Mouse (Mus musculus): Measurements from ENCODE around the gene Spx.

Gene Spx

DNA sequence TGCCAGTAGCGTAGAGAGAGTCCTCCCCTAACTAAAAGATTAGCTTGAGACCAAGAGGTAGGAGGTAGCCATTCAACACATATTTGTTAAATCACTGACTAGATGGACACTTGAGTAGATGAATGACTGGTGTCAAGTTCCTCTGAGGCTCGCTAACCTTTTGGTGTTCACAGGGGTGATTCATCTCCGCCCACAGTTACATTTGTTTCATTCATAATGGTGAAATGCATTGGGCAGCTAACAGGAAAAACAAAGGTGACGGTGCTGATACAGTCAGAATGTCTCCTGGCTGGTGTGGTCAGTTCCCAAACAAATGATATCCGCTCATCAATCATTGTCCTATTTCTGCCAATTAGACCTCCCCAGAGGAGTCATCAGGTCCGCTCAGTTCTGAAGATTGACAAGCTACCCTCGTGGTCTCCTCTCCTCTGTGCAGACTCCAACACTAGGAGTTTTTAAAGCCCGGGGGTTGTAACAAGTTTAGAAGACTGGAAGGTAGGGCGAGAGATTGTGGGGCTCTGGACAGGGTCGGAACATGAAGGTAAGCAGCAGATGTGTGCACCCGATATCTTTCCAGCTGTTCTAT, at the start of gene Spx:
Spx (plus strand) TSS at position 536 of the 586 bp plus-strand sequence.
- DNase-seq (ENCODE audit: low spot score) = no peak

DNA sequence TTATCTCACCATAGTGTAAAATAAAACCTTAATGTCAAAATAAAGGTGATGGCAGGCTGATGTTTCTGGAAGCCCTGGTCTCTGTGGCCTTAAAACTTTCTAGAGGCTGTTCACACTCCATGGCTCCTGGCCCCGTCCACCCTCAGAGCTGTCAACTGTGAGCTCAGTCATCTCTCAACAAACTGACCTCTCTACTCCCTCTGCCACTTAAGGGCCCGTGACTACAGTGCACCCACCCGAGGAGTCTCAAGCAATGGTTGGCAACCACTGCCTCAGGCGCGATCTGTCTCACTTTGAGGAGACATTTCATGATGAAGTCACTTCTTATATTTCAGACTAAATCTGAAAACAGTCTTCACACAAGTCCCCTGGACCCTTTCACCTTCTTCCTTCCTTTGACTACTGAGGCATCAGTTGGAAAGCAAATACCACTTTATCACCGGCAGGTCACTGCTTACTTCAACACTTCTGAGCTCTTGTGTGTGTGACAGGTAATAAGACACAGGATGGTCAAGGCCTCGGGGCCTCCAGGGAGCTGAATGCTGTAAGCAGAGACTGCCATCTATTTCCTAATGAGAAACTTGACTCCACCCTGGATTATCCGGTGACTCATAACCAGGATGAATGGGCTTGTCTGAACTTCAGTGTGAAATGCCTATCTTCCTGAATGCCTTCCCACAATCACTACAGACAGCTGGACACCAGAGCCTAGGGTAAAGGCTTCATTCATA, 47.3 kb upstream of the Spx start:
- no peak for DNase-seq (ENCODE audit: low spot score)

DNA sequence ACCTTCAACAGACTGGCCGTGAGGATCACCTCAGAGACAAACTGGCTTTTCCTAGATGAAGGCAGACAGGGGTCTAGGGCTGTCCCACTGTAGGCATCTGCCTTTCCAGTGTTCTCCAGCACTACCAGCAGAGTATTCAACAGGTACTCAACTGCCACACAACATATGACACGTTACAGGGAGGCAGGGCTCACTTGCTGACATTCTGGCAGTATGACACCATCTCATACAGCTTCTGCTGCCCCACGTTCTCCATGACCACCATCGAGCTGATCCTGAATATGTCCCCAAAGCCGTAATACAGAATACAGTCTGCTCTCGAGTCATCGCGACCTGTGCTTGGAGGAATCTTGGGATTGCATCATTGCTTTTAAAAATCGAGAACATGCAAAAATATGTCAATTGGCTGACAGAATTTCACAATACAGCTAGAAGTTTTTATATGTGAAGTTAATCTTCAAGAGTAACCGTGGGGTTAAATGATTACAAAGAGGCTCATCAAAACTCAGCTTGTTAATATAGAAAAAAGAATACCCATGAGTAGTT, 46.7 kb upstream of the Spx start:
- DNase-seq (ENCODE audit: low spot score) = no peak

DNA sequence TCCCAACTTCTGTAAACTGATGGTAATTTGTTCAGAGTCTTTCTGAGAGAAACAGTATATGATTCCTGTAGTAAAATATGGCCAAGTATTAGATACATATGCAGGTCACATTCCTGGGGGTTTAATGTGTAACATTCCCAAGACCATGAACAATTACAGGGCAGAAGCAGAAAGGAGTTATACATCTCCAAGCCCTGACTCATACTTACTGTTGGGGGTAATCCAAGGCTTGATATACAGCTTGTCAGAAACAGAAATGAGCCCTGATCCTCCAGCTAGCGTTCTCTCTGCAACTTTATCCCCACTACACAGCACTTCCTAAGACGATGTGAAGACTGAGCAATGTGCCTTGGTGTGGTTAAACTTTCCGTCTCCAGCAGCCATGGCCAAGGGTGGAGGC, 45.7 kb upstream of the Spx start:
- DNase-seq (ENCODE audit: low spot score) = no peak

DNA sequence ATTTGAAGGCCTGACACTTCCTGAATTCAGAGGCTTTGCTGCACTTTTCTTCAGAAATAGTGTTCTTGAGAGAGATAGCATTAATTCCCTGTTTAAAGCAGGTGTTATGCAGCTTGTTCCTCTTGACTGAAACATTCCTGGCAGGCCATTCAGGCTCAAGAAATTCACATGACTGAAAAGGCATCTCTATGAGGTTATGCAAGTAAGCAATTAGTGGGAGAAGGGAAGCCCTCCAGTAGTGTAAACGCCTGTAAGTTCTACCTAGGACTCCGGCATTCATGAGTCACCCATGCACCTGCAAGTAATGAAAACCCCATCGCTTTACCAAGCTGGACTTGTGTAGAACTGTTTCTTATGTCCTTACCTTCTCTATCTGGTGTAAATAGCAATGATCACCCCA, 43.7 kb upstream of the Spx start:
- no peak for DNase-seq (ENCODE audit: low spot score)

DNA sequence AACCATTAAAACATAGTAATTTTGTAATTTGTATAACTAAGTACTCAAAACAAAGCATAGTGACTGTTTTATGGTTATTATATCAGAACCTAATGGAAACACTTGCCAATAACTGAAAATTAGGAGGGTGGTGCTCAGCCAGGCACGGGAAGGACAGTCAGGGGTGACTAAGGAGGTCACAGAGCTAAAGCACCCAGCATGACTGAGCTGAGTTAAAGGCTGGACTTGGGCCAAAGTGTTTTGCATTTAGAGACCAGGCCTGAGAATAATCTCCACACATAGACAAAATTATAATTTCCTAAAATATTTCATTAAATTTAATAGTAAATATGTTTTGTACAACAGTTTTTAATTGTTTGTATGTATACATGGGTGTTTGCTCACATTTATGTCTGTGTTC, 36.2 kb upstream of the Spx start:
- no peak for DNase-seq (ENCODE audit: low spot score)

DNA sequence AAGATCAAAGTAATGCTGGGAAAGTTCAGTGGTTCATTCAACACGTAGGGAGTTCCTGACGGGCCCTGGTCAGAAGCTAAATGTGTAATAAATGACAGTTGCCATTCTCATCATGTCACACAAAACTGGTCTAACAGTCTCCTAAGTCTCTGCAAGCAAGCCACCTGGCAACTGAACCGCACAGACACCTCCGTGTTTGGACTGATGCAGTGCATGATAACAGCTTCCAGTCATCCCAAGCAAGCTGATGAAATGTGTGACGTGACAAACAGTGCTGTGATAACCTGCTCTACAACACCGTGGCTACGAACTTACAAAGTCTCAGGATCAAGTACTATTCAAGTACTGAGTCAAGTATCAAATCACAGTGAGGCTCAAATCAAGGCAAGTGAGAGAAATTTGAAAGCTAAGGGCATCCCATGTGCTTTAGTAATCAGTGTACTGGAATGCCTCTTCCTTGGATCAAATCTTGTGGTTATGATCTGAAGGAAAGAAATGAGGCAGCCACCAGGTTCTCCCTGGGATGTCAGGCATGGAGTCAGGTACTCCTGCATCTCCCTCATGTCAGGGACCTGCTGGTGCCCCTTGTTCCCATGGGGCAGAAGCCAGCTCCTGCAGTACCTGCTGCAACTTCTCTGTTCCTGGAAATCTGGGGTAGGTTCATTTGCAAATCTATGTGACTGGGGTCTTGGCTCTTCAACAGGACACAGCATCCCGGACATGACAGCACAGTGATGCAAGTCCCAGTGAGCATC, 34.5 kb upstream of the Spx start:
- no peak for DNase-seq (ENCODE audit: low spot score)

DNA sequence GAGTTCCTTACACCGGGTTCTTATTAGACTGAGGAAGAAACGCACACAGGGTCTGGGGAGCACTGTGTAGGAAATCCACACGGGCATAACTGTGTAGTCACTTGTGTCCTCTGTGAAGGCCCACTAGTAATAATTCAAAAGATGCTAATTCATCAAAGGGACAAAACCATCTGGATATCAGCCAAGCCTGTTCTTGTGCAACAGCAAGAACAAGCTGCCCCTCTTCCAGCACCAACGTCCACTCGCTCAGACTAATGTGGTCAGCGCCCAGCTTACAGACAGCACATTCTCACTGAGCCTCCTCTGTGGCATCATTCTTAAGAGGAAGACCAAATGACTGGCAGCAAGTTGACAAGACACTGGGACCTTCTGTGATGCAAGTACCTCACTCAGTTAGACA, 33.3 kb upstream of the Spx start:
- DNase-seq (ENCODE audit: low spot score) = no peak

DNA sequence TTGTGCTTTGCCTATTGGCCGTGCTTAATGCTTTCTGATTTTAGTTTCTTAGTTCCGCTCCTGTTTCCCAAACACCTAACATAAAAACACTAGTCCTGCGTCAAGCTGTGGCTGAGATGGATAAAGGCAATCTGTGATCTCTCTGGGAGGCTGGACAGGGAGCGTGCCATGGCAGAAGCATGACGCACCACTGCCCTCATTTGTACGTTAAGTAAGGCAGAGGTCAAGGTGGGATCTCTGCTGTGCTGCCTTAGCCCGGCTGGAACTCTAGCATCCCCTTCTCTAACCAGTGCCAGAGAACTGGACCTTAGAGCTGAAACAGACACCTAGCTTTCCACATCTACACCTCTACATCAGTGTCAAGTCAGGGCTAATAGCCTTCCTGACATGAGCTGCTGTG, 31.6 kb upstream of the Spx start:
- no peak for DNase-seq (ENCODE audit: low spot score)

DNA sequence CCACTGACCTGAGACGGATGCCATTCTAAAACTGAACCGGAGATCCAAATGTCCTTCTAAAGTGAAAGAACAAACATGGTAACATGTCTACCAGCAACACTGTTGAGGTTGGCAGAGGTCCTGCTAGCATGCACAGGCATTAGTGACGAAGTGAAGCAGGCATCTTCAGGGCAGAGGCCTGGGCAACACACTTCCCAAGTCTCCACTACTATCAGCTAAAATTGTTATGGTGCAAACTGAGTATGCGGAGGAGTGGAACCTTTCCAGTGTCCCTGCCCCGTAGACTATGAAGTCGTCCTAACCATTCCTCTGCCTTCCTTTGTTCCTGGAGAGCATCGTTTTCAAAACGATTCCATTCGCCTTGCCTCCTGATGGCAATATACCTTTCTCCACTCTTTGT, 28.7 kb upstream of the Spx start:
- no peak for DNase-seq (ENCODE audit: low spot score)

DNA sequence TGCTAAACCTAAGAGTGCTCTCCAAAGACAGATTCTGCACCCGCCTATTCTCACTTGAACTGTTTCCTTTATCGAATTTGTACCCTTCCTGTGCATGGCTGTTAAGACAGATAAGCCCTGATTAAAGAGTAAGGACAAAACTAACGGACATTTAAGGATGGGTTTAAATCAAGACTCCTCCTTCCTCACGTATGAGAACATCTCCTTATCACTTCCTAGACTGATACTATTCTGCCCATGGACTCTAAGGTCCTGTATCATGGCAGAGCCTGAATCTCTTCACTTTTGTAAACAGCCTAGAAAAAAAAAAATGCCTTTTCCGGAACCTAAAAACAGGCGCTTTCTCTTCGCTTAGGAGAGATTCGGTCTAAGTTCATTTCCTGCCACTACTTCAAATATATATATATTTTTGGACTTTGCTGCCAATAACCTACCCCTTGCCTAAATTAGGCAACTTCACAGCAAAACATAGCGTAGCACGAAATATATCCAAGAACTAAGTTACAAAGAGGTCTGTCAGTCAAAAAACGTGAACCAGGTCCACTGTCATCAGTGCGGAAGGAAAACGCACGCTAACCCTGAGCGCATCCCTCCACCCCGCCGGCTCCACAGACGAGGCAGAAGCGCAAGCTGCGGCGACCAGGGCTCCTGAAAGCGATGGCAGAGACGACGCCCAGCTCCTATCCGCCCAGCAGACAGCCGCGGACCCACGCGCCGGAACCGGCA, 26.8 kb upstream of the Spx start:
- peak; percentile 53 for DNase-seq (ENCODE audit: low spot score)

DNA sequence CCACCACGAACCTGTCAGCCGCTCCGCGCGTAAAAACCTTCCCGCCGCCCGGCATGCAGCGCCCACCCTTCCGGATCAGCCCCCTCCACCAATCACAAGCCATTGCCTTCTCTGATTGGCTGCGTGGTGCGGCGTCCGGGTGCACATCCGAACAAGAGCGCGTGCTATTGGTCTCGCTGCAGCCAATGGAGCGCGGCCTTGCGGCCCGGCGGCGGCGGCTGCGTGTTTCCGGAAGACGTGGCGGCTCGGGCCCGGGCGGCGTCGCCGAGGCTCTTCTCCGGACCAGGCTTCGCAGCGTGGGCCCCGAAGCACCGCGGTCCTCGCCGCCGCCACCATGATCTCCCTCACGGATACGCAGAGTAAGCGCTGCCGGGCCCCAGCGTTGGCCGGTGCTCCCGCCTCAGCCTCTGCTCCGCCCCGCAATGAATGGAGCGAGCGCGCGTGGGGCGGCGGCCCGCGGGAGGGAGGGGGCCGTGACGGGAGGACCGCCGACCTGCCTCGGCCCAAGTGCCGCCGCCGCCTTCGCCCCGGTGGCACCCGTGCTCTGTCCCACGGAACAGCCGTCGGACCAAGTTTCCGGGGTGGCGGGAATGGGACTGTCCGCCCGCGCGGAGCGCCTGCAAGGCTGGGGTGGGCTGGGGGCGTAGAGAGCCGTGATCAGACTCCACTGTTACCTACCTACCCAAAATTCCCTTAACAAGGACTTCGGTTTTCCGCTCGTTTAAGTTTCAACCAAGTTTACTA, 26.1 kb upstream of the Spx start, which contains the start of the genes Recql and Golt1b:
Recql (minus strand) TSS at position 77 of the 744 bp plus-strand sequence.
Golt1b (plus strand) TSS at position 211 of the 744 bp plus-strand sequence.
- DNase-seq (ENCODE audit: low spot score) = peak; percentile 95

DNA sequence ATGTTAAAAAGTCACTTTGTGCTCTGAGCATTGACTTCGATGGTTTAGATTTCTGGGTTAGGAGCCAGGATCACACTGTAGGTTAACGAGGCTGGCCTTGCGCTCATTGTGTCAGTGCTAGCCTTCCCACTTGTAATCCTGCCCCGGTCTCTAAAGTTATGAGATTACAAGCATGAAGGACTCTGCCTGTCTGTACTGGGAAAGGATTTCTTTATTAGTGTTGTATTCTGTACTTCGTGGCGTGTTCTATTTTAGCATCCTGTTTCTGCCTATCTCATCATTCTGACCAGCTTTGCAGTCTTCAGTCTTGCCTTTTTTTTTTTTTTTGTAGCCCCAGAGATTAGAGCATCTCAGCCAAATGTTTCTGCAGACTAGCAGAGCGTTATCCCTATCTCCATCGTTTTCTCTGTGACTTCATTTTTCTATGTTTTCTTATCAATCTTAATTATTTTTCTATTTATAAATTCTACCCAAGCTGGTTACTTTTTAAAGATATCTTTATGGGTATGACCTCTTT, 25.4 kb upstream of the Spx start:
- peak; percentile 22 for DNase-seq (ENCODE audit: low spot score)

DNA sequence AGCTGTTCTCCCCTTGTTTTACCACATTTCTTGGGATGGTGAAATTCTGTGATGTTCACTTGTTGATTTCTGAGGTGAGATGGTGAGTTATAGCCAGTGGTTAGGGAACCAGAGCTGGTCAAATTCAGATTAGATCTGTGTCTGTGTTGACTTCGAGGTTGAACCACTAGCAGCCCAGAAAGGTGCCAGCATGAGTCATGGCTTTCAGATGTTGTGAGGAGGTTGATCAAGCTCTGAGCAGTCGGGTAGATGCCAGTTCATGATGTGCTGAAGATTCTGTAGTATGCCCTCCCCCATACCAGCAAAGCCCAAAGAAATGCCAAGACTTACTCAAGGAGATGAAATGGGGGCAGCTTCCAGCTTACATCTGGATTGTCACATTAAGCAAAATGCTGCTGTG, 24.1 kb upstream of the Spx start:
- DNase-seq (ENCODE audit: low spot score) = no peak

DNA sequence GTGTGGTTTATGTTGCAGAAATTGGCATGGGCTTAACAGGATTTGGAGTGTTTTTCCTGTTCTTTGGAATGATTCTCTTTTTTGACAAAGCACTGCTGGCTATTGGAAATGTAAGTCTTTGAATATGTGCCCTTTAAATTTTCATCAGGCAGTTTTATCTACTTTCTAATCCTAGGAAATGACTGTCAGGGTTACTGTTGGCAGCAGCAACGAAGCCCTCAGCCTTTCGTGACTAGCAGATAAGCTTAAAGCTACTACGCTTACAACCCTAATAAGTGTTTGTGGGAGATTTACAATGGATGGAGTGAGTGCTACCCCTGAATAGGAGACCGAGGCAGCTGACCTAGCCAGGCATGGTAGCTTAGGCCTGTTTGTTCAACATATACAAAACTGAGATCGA, 20.9 kb upstream of the Spx start:
- no peak for DNase-seq (ENCODE audit: low spot score)

DNA sequence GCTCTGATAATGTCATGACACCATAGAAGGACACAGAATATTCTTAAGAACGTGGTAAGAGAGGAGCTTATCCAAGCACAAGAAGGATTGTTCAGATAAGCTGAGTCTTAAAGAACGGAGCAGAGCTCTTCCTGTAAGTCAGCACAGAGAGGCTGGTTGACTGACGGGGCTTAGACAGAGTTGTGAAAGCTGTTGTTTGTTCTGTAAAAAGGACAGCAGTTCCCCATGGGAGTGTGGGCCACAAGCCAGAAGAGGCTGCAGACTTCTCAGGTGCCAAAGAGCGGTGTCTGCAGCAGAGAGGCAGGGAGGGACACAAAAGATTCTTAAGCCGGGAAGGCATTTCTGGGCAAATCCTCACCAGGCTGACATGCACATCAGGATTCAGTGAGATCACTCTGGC, 18.6 kb upstream of the Spx start:
- DNase-seq (ENCODE audit: low spot score) = no peak

DNA sequence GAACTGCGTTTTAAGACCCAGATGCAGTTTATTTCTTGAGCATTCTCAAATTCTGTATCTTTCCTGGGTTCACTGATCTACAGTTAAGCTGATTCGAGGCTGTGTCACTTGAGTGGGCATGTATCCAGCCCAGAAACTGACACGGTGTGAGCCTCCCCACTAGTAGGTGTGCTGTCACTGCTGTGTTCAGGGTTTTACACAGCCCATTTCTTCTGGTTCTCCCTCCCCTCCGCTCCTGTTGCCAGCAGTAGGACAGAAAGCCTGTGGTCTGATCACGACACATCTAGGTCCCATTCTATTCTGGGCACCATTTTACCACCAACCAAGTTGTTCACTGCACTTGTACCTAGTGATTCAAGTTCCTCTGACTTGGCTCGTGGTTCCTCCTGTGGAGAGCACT, 17.5 kb upstream of the Spx start:
- DNase-seq (ENCODE audit: low spot score) = no peak

DNA sequence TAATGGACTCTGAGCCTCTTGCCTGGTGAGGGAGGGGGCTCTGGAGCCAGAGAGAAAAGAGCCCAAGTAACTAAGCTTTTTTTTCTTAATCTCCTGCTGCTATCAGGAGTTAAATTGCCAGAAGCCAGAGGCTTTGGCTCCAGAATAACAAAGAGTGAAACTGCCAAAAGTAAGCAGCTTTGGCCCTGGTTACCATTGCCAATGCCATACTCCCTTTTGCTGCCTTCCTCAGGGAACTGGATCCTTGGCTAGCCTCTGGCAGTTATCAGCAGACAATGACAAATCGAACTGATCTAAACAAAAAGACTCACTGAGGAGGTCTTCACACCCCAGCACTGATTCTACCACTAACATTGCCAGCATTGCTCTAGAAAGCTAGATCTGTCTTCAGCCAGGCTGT, 2.1 kb upstream of the Spx start:
- DNase-seq (ENCODE audit: low spot score) = no peak

DNA sequence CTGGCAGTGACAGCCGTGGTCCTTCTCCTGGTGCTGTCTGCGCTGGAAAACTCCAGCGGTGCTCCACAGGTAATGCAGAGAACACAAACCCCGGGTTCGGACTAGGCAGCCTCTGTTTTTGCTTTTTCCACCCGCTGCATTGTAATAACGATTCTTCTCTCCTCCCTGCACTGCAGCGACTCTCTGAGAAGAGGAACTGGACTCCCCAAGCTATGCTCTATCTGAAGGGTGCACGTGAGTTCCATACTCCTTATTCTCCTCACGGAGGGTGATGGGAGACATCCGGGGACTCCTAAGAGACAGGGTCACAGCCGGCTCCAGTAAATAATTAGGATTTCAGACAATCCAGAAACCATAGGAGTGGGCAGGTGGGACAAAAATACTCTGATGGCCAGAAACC, 604 bp downstream of the Spx start:
- no peak for DNase-seq (ENCODE audit: low spot score)

DNA sequence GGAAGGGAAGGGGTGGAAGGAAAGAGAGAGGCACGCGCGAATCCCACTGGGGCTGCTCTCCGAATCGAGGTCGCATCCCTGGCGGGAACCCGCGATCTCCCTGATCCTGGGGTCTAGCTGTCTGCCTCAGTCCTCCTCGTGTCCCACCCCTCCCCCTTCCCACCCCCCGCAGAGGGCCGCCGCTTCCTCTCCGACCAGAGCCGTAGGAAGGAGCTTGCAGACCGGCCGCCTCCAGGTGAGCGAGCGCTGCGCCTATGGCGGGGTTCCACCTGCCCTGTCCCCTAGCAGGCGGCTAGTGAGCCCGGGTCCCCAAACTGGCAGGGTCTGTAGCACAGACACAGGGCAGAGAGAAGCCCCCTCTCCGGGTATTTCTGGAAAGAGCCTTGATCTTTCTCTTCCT, 1.4 kb downstream of the Spx start:
- no peak for DNase-seq (ENCODE audit: low spot score)

DNA sequence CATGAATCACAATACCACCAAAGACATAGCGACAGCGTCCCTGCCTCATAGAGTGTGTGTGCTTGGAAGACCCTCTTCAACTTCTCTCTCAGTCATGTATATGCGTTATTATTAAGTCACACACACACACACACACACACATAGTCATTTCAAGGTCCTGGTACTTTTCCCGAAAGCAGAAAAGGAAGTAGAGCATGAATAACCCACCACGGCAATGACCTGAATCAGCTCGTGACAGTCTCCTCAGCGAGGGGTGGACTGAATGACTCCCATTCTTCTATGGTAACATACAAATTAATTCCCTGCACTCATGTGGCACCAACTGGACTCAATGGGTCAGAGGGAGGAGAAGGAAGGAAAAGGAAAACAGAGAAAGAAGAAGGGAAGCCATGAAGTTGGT, 11.7 kb downstream of the Spx start:
- DNase-seq (ENCODE audit: low spot score) = no peak
